Mouse (Mus musculus) kidney, adult 2 months (tissue): Measurements from ENCODE around the gene Lgals7. TPM values are rescaled to one million over a fixed set of nuclear protein-coding genes. Genes with fewer than 3 reads are reported as not detected.
"Not testable (repeated sequence)": the region's sequence is repeated elsewhere in the genome, so short reads cannot be mapped to it uniquely, and the experiment has no call there.

ENCODE experiments used
- DNase-seq: peaks from one replicate; pipeline ENCODE4 v3.0.0; 2021
- H3K27ac ChIP-seq: fragments of 200-500 bp; 2 replicates; pipeline ENCODE4 v1.5.1; 2012; ENCODE audit warnings: low read depth, low read length, control low read depth, inconsistent platforms; ENCODE audit not compliant: insufficient read depth
- H3K27me3 ChIP-seq: fragments of 200-500 bp; replicated peaks from 2 replicates; pipeline ENCODE4 v1.6.1; 2012; ENCODE audit warnings: mild to moderate bottlenecking, moderate library complexity, low read length, inconsistent platforms; ENCODE audit not compliant: control insufficient read depth, insufficient read depth
- H3K36me3 ChIP-seq: fragments of 200-500 bp; 2 replicates; pipeline ENCODE4 v1.6.1; 2012; ENCODE audit warnings: mild to moderate bottlenecking, moderate library complexity, low read length, inconsistent platforms; ENCODE audit not compliant: control insufficient read depth, insufficient read depth
- H3K4me1 ChIP-seq: fragments of 200-500 bp; 2 replicates; pipeline ENCODE4 v1.6.1; 2011; ENCODE audit warnings: low read length; ENCODE audit not compliant: control insufficient read depth, insufficient read depth
- H3K4me3 ChIP-seq: fragments of 200-500 bp; 2 replicates; pipeline ENCODE4 v1.5.1; 2011; ENCODE audit warnings: mild to moderate bottlenecking, low read depth, low read length, control low read depth; ENCODE audit not compliant: insufficient read depth
- CTCF ChIP-seq: fragments of 200-500 bp; conservative IDR thresholded peaks from 2 replicates; pipeline ENCODE4 v1.5.1; 2011; ENCODE audit warnings: low read depth, mild to moderate bottlenecking, control low read depth, low read length, moderate library complexity, mixed read lengths; ENCODE audit not compliant: insufficient read depth, insufficient read length
- POLR2A ChIP-seq: fragments of 200-500 bp; IDR thresholded peaks from one replicate; pipeline ENCODE4 v1.6.1; 2011; ENCODE audit warnings: low read depth, low read length, control low read depth
- WGBS: fragments of 180-500 bp; shearing (Covaris S2); methylation state at CpG from one replicate; pipeline ENCODE4 v1.1.7; 2018; 5-methylcytosine and 5-hydroxymethylcytosine counted together
- polyA plus RNA-seq: library from polyadenylated mRNA; depleted of rRNA; stranded (reverse); fragments of >200 nt; gene quantifications from 2 replicates; pipeline ENCODE4 v1.2.3, GENCODE M21; 2012

Gene Lgals7
- polyA plus RNA-seq, 1 experiment: 1.6 TPM

DNA sequence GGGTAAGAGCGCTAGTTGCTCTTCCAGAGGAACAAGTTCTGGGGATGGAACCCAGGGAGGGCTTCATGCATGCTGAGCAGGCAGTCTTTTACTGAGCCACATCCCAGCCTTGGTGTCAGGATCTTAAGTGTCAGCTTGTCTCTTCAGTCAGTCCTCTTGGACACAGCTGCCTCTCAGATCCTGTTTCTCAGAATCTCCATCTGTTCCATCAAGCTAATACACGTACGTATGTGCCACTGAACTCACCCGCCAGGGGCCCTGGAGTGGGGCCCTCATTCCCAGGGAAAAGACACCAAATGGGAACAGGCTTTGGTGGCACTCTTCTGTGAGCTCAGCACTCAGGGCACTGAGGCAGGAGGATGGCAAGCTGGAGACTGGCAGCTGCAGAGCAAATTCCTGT, 14.2 kb downstream of the Lgals7 start:
- no peaks in the 10 kb centered on the region for H3K4me1 ChIP-seq
- H3K27me3 ChIP-seq: no peaks in the 10 kb centered on the region
- H3K4me3 ChIP-seq: no peak overlapping the region
- no peak for DNase-seq
- 88% methylated on average over 4 of the region's 4 CpGs for WGBS
- TF ChIP-seq POLR2A: no peak
- H3K36me3 ChIP-seq: no peaks in the 10 kb centered on the region
- no peak overlapping the region for H3K27ac ChIP-seq

DNA sequence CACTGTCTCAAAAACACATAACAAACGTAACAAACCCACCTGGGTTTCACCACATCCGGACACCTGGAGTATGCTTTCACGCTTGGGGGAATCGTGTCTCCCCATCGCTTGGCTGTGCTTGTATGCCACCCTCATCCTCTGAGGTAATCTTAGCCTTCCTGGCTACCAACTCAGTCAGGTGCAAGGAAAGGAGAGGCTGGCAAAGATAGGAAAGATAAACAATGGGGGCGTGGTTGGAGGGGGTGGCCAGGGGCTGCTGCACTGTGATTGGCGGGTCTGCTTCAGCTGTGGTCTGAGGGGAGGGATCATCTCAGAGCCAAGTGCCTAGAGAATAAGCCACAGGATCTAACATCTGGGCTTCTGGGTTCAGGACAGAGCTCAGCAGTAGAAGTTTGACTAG, 16.0 kb downstream of the Lgals7 start:
- H3K27ac ChIP-seq: no peak overlapping the region
- TF ChIP-seq POLR2A (no peak), CTCF (no peak)
- WGBS: 82% methylated on average over 7 of the region's 7 CpGs
- no peaks in the 10 kb centered on the region for H3K36me3 ChIP-seq
- no peak overlapping the region for H3K4me3 ChIP-seq
- DNase-seq: no peak
- no peaks in the 10 kb centered on the region for H3K27me3 ChIP-seq
- no peaks in the 10 kb centered on the region for H3K4me1 ChIP-seq

DNA sequence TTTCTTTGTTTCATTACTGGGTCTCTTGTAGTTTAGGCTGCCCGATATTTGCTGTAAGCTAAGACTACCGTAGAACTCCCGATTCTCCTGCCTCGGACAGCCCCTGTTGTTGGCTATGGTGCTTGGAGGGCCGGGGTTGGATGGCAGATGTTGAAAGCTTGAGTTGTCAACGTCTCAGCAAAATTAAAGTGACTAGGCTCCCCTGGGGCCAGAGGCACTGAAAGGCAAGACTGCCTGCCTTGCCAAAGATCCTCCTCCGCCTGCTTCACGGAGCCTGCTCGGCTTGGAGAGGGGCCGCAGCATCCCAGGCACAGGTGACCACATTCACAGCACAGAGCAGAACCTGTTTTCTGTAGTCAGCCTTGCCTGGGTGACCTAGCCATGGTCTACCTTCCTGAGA, 16.9 kb downstream of the Lgals7 start:
- Histone ChIP-seq H3K36me3 (no peaks in the 10 kb centered on the region), H3K4me3 (no peak overlapping the region), H3K4me1 (no peaks in the 10 kb centered on the region), H3K27ac (no peak overlapping the region), H3K27me3 (no peaks in the 10 kb centered on the region)
- no peak for TF ChIP-seq POLR2A
- no peak for TF ChIP-seq CTCF
- WGBS: 80% methylated on average over 10 of the region's 10 CpGs
- DNase-seq: no peak

DNA sequence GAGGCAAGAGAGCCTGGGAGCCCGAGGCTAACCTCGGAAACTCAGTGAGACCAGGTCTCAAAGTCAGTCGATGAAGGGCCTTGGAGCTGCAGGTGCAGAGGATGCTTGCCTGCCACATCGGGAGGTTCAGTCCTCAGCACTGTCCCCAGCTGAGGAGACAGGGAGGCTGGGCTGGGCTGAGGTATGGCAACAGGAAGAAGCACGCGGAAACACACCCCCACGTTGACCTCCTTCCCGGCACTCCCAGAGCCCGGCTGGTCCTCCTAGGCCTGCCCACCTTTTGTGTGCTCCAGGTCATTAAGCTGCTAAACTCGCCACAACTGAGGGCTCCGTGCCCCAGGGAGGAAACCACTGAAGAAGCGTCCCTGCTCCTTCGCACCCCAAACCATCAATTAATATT, 17.5 kb downstream of the Lgals7 start, which contains the start of gene Capn12:
Capn12 (plus strand) TSS at position 224 of the 400 bp plus-strand sequence.
- no peak within 1 kb of the TSS for H3K4me3 ChIP-seq
- no peaks in the 10 kb centered on the region for H3K27me3 ChIP-seq
- no peaks in the 10 kb centered on the region for H3K36me3 ChIP-seq
- no peaks in the 10 kb centered on the region for H3K4me1 ChIP-seq
- 37% methylated on average over 13 of the region's 13 CpGs for WGBS
- no peak within 1 kb of the TSS for H3K27ac ChIP-seq
- DNase-seq: no peak
- TF ChIP-seq CTCF (no peak), POLR2A (no peak)

DNA sequence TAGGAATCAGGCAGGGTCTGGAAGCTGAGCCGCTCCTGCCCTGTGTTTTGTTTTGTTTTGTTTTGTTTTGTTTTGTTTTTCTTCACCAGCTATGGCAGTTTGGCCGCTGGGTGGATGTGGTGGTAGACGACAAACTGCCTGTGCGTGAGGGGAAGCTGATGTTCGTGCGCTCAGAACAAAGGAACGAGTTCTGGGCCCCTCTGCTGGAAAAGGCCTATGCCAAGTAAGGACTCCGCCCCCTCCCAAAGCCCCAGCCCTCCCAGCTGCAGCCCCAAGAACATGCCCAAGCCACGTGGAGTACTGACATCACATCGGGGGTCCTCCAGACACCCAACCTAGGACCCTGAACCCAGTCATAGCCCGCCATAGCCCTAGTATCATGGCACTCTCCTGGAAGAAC, 19.4 kb downstream of the Lgals7 start:
- TF ChIP-seq POLR2A (no peak), CTCF (no peak)
- DNase-seq: no peak
- 84% methylated on average over 11 of the region's 11 CpGs for WGBS
- no peak overlapping the region for H3K27ac ChIP-seq
- H3K4me3 ChIP-seq: no peak overlapping the region
- no peaks in the 10 kb centered on the region for H3K36me3 ChIP-seq
- H3K27me3 ChIP-seq: no peaks in the 10 kb centered on the region
- H3K4me1 ChIP-seq: no peaks in the 10 kb centered on the region

DNA sequence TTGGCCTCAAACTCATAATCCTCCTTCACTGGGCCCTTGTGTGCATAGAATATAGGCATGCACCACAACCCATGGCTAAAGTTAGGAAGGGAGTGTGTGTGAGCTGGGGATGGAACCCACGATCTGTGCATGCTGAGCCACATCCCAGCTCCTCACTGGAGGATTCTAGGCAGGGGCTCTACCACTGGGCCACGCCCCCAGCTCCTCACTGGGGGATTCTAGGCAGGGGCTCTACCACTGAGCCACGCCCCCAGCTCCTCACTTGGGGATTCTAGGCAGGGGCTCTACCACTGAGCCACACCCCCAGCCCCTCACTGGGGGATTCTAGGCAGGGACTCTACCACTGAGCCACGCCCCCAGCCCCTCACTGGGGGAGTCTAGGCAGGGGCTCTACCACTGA, 20.1 kb downstream of the Lgals7 start:
- H3K27me3 ChIP-seq, H3K36me3 ChIP-seq, DNase-seq, H3K4me1 ChIP-seq, H3K4me3 ChIP-seq, H3K27ac ChIP-seq: not testable (repeated sequence)
- WGBS: 96% methylated on average over 4 of the region's 4 CpGs

DNA sequence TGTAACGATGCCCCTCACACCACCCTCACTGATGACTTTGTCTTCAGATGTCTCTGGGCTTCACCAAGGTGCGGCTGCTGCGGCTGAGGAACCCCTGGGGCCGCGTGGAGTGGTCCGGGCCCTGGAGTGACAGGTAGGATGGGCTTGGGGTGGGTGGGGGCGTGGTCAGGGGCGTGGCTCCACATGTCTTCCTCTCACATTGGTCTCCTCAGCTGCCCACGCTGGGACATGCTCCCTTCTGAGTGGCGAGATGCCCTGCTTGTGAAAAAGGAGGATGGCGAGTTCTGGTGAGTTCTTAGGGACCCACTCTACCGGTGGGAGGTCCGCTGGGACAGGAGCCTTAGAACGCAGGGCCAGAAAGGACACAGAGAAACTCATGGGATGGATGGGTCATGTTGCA, 22.8 kb downstream of the Lgals7 start:
- Histone ChIP-seq H3K36me3 (no peaks in the 10 kb centered on the region), H3K27me3 (no peaks in the 10 kb centered on the region), H3K27ac (no peak overlapping the region), H3K4me3 (no peak overlapping the region), H3K4me1 (no peaks in the 10 kb centered on the region)
- no peak for TF ChIP-seq POLR2A
- no peak for TF ChIP-seq CTCF
- WGBS: 32% methylated on average over 14 of the region's 14 CpGs
- DNase-seq: no peak

DNA sequence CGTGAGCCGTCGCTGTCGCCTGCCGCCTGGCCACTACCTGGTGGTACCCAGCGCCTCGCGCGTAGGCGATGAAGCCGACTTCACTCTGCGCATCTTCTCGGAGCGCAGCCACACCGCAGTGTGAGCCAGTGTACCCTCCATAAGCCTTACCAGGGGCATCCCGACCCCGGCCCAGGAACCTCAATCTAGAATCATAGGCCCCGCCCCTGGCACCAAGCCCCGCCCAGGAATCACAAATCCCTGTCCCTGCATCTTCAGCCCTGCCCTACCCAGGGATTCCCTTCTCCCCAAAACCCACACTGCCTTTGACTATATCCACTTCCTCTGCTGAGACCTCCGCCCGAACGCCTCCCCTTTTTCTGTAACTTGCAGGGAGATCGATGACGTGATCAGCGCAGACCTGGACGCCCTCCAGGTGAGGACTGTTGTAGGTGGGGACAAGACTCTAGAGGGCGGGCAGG, 25.1 kb downstream of the Lgals7 start:
- Histone ChIP-seq H3K4me3 (peak overlapping the region; percentile 21; the same call in 1 of the 2 replicates), H3K27me3 (no peaks in the 10 kb centered on the region), H3K36me3 (no peaks in the 10 kb centered on the region; the same call in 1 of the 2 replicates), H3K4me1 (no peaks in the 10 kb centered on the region), H3K27ac (no peak overlapping the region)
- no peak for TF ChIP-seq POLR2A
- TF ChIP-seq CTCF: no peak
- 4% methylated on average over 27 of the region's 27 CpGs for WGBS
- no peak for DNase-seq
